Mouse (Mus musculus) mouse trophoblast stem cell (cell line): ENCODE results near the gene 0610009B22Rik.
"Not testable (repeated sequence)": the region's sequence is repeated elsewhere in the genome, so short reads cannot be mapped to it uniquely, and the experiment has no call there.

Source experiments
- in situ Hi-C, 2 experiments: fragments of 300-500 bp; cut with MseI, MboI; formaldehyde crosslinking; loops; 2 replicates in 1 of 2; 3 replicates in 1 of 2; pipeline ENCODE4 v1.15.1; 2025

0610009B22Rik gene

GRCm38 (mm10) chr11:51688330-51689328 lies at the start of gene 0610009B22Rik:
0610009B22Rik (minus strand) TSS chr11:51688874.
- in situ Hi-C loops: no loop called here

- in situ Hi-C loops: not testable (repeated sequence)
Observed at GRCm38 (mm10) chr11:51734218-51734617, 45.5 kb upstream of the 0610009B22Rik start.

- in situ Hi-C loops: no loop called here
Observed at GRCm38 (mm10) chr11:51732883-51733282, 44.2 kb upstream of the 0610009B22Rik start.

- in situ Hi-C loops: no loop called here
Observed at GRCm38 (mm10) chr11:51721066-51721465, 32.4 kb upstream of the 0610009B22Rik start.

GRCm38 (mm10) chr11:51707080-51707479 lies 18.4 kb upstream of the 0610009B22Rik start:
- in situ Hi-C loops: no loop called here

GRCm38 (mm10) chr11:51706451-51706850 lies 17.8 kb upstream of the 0610009B22Rik start:
- in situ Hi-C loops: no loop called here

- in situ Hi-C loops: no loop called here
Observed at GRCm38 (mm10) chr11:51703379-51703998, 14.8 kb upstream of the 0610009B22Rik start.

GRCm38 (mm10) chr11:51702831-51703230 lies 14.2 kb upstream of the 0610009B22Rik start:
- in situ Hi-C loops: no loop called here

- in situ Hi-C loops: no loop called here
Observed at GRCm38 (mm10) chr11:51694984-51695383, 6.3 kb upstream of the 0610009B22Rik start.

- in situ Hi-C loops: not testable (repeated sequence)
Observed at GRCm38 (mm10) chr11:51690597-51690996, 1.9 kb upstream of the 0610009B22Rik start.

- in situ Hi-C loops: no loop called here
Observed at GRCm38 (mm10) chr11:51689343-51689742, 669 bp upstream of the 0610009B22Rik start.

GRCm38 (mm10) chr11:51681976-51682374 lies 6.7 kb downstream of the 0610009B22Rik start:
- in situ Hi-C loops: loop anchor here (5.0 kb wide), 1 partner anchor 65 kb away; the partner anchor contains the start of gene Nhp2 (in 2 of the 2)

GRCm38 (mm10) chr11:51681324-51681975 lies 7.2 kb downstream of the 0610009B22Rik start:
- in situ Hi-C loops: loop anchor here (5.0 kb wide), 1 partner anchor 64 kb away; the partner anchor contains the start of gene Nhp2 (in 2 of the 2)

GRCm38 (mm10) chr11:51679466-51679865 lies 9.2 kb downstream of the 0610009B22Rik start:
- in situ Hi-C loops: no loop called here

- in situ Hi-C loops: no loop called here
Observed at GRCm38 (mm10) chr11:51677737-51678418, 10.8 kb downstream of the 0610009B22Rik start.

GRCm38 (mm10) chr11:51675386-51675785 lies 13.3 kb downstream of the 0610009B22Rik start:
- in situ Hi-C loops: no loop called here

- in situ Hi-C loops: no loop called here
Observed at GRCm38 (mm10) chr11:51673291-51673690, 15.4 kb downstream of the 0610009B22Rik start.

GRCm38 (mm10) chr11:51671376-51671775 lies 17.3 kb downstream of the 0610009B22Rik start:
- in situ Hi-C loops: no loop called here

- in situ Hi-C loops: no loop called here
Observed at GRCm38 (mm10) chr11:51670846-51671245, 17.8 kb downstream of the 0610009B22Rik start.

- in situ Hi-C loops: not testable (repeated sequence)
Observed at GRCm38 (mm10) chr11:51664747-51665146, 23.9 kb downstream of the 0610009B22Rik start.

GRCm38 (mm10) chr11:51662632-51663031 lies 26.0 kb downstream of the 0610009B22Rik start:
- in situ Hi-C loops: no loop called here
